Mouse (Mus musculus) stomach, postnatal 0 days (tissue): ENCODE results near the gene Cox4i1.

ENCODE experiments used
- CTCF ChIP-seq: IDR thresholded peaks from 2 replicates; pipeline ENCODE4 v1.5.1; 2016; ENCODE audit warnings: antibody characterized with exemption, low read depth, mild to moderate bottlenecking, moderate library complexity
- EP300 ChIP-seq: optimal IDR thresholded peaks from 2 replicates; pipeline ENCODE3; 2016; ENCODE audit warnings: antibody characterized with exemption

GRCm38 (mm10) chr8:120627298-120627697 is 40.7 kb upstream of the Cox4i1 start:
- TF ChIP-seq CTCF (no peak), EP300 (no peak)
